Mouse (Mus musculus) thymus, adult 18-20 months (tissue): ENCODE measurements around the gene Capn5.

Source experiments
- DNase-seq, 2 experiments: peaks; one replicate each; pipeline ENCODE4 v3.0.0; 2022; ENCODE audit warnings: mixed read lengths in 2 of 2

The Capn5 gene

DNA sequence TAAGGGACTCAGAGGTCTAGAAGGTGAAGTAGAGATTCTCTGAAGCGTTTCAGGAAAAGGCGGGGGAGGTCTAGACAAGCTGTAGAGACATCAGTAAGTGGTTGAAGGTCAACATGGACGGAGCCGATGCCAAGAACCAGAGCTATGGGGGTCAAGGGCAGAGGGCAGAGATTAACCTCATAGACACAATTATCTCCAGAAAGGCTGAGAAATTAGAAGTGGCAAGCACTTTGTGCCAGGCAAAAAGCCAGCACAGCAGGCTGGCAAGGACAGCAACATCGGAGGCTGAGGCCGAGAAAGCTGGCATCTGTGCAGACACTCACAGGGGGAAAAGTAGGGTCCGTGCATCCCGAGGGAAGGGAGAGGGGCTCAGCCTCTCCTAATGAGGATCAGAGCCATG lies 30.3 kb downstream of the Capn5 start:
- DNase-seq, result no peak

- no peak for DNase-seq
Observed at GRCm38 (mm10) chr7:98146447-98146845, 31.6 kb downstream of the Capn5 start.

GRCm38 (mm10) chr7:98145842-98146446 lies 32.1 kb downstream of the Capn5 start:
- DNase-seq, result no peak

DNA sequence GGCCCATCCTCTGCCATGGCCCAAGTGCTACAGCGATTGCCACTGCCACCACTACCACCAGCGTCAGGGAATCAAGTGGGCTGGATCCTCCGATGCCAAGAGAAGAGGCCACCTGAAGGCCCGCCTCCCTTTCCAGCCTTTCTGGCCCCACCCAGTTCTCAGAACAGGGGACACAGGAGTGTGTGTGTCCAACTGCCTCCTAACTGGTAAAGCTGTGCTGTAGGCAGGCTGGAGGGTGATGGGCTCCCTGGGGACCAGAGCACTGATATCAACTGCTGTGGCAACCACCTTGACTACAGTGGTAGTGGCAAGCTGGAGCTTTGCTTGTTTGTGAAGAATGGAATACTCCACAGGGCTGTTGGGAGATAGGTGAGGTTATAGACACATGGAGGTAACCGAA lies 32.7 kb downstream of the Capn5 start, which contains the start of gene Omp:
Gene Omp (minus strand): TSS at position 101 of the 400 bp plus-strand sequence.
- DNase-seq, result no peak

- no peak for DNase-seq
Observed at GRCm38 (mm10) chr7:98142648-98143047, 35.4 kb downstream of the Capn5 start.

- no peak for DNase-seq
Observed at GRCm38 (mm10) chr7:98142247-98142646, 35.8 kb downstream of the Capn5 start.

DNA sequence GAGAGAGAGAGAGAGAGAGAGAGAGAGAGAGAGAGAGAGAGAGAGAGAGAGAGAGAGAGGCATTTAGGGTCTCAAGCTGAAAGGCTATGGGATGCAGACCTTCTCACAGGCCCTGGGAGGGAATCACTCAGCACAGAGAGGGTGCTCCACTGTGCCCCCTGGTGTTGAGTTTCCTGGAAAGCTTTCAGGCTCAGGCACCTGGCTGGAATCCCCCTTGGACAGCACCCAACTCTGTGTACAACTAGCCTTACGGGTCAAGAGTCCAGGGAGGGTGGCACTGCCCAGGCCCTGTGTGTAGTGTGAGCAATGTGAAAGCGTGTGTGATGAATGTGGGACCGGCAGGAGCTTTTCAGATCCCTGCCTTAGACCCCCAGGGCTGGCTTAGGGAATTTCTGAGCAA lies 36.9 kb downstream of the Capn5 start:
- DNase-seq, result no peak

- no peak for DNase-seq
Observed at GRCm38 (mm10) chr7:98140597-98140996, 37.5 kb downstream of the Capn5 start.

DNA sequence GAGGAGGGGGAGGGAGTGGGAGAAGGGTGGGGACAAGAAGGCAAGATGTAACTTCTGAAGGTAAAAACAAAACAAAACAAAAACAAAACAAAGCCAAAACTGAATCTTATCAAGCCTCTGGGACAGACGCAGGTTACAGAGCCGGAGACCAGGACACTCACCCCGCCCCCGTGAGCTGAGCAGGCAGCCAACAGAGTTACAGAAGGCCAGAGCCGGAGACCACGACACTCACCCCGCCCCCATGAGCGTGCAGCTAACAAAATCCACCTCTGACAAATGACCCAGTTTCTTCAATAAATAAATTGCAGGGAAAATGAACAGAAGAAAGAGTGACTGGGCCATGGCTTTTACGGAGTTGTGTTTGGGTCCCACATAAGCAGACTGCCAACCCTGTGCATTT lies 38.9 kb downstream of the Capn5 start:
- no peak for DNase-seq

- no peak for DNase-seq
Observed at GRCm38 (mm10) chr7:98137995-98138394, 40.1 kb downstream of the Capn5 start.

DNA sequence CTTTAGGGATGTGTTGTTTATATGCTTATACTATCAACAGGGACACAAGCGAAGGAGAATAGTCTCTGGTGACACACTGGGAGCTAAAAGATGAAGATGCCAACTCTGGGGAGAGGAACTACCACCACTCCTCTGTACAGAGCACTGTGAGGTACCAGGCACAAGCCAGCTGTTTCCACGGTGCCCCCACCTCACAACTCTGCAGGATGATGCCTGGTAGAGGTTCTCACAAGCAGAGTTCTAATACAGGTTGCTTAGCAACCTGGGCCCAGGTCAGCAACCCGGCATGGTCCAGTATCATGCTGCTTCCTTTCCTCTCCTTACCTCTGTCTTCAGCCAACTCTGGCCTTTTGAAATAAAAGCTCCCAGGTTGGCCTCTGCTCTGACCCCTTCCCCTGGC lies 40.5 kb downstream of the Capn5 start:
- DNase-seq, result no peak

DNA sequence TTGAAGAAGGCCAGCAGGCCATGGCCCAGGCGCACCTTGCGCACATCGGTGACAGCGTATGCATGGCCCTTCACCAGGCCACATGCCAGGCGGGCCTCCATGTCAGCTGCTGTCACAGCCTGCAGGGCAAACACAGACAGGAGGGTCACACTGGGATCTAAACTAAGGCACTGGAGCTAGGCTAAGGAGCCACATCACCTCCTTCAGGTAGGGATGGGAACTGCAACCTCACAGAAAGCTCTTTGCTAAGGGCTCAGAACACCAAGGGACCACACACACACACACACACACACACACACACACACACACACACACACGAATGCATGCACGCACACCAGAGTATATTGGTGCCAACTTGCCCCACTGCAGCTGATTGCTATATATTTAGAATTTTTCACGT lies 46.3 kb downstream of the Capn5 start:
- DNase-seq, result no peak

DNA sequence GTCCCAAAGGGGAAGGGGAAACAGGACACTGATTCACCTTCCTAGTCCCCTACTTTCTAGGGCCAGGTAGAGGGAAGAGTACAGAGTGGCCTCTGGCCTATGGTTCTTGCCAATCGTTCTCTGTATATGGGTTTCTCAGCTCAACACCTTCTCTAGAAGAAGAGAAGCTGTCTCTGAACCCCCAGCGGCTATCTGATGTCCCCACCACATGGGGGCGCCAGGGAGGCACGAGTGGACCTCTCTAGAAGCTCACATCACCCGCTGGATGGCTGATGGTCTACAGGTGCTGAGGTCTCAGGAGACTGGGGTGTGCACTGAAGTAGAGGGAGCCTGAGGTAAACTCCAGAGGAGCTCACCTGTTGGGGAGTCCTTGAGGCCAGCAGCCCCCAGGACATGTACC lies 52.6 kb downstream of the Capn5 start:
- no peak for DNase-seq

DNA sequence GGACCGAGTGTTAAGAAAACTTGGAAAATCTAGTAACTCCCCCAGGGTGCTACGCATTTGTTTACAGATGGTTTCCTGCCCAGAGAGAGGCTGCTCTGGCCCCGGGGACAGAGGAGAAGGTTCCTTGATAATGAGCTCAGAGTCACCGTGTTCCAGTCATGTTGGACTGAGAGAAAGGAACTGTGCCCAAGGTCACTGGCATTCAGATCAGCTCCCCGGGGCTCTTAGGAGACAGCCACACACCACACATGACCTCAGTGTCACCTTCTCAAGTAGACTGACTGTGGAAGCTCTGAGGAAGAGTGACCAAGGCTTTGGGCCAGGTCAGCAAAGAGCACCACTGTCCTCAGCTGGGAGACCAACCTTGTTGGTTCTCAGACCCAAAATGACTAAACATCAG lies 53.4 kb downstream of the Capn5 start:
- no peak for DNase-seq

DNA sequence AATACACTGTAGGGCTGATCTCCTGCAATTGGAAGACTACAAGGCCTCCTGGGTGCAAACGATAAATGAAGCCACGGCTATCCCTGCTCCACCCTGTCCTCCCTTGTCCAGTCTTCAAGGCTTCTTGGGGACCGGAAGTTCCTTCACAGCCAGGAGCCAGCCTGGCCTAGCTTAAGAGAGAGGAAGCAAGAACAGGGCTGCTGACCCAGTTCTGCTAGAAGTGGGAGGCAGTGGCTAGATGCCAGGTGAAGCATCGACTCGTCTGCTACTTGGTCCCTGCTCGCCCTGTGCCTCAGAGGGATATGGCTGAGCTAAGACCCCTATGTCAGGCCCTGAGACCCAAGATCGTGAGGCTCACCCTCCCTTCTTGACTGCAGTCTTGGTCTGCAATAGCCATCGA lies 56.4 kb downstream of the Capn5 start:
- DNase-seq, result no peak

- DNase-seq, result no peak
Observed at GRCm38 (mm10) chr7:98121241-98121640, 56.8 kb downstream of the Capn5 start.

DNA sequence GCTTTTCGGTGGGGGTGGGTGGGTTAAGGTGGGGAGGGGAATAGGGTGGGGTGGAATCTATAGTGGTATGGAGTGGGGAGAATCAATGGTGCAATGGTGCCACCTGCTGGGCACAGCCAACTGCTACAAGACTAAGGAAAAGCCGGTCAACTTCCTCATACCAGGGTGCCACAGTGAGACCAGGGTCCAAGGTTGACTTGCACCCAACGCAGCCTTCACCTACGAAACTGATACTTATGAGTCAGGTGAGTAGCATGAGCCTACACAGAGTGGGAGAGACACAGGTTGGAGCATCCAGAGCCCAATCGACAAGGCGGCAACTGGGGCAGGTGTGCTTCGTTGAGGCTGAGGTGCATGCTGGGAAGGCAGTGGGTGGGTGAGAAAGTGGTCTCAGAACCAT lies 57.7 kb downstream of the Capn5 start:
- DNase-seq, result peak; percentile 32 to 55

DNA sequence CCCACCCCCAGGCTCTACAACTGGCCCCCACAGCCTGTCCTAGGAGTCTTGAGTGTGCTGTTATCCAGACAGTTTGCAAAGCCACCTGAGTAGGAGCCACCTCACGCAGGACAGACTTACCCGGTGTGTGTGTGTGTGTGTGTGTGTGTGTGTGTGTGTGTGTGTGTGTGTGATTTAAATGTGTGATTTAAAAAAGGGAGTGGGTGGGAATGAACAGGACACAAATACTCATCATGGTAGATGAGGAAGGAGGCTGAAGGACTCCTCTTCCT lies 58.2 kb downstream of the Capn5 start:
- DNase-seq, result no peak

DNA sequence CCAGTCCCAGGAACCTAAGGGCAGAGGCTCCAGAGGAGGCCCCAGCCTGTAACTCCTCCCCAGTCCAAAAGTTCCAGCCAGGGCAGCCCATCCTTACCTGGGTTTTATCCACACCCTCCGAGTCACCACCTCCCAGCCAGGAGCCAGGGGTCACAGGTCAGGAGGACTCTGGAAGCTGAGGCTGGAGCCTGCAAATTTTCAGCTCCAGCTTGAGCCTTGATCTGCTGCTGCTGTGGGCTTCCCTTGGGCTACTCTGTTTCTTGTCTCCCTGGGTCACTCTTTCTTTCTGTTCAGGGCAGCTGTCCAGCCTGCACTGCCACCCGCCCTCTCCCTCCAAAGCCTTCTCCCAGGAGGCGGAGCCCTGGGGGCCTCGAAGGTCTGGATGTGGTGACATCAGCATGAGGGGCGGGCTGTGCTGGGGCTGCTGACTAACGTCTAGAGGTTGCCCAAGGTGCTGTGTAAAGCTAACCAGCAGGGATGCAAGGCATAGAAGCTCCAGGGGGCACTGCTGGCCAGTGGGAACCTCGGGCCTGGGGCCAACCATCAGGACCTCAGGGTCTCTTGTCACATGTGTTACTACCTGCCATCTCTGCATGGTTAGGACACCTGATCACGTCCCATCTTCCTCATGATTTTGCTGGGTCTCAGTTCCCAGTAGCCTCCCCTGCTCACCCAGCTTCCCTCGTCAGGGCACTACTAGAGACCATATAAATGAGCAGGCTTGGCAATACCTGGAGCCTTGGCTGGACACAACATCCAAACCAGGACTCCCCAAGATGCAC lies 58.7 kb downstream of the Capn5 start, which contains the start of gene Myo7a:
Gene Myo7a (minus strand): TSS at position 346 of the 782 bp plus-strand sequence.
- no peak for DNase-seq

- DNase-seq, result no peak
Observed at GRCm38 (mm10) chr7:98117012-98117660, 60.9 kb downstream of the Capn5 start.

DNA sequence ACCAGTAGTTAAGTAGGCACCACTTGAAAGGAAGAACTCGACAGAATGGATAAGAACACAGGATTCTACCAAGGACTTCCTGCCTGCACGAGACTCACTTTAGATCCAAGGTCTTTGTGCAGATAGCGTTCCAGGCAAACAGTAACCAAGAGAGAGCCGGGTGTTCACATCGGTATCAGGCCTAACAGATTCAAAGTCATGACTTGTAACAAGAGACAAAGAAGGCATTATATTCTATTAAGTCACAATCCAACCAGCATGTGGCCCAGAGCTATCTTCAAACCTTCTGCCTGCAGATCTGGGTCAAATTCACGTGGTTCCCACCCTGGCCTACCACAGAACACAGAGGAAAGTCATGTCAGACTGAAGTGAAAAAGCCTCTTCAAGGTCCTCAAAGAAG lies 63.4 kb downstream of the Capn5 start:
- DNase-seq, result no peak

- DNase-seq, result no peak
Observed at GRCm38 (mm10) chr7:98111233-98111632, 66.8 kb downstream of the Capn5 start.

- no peak for DNase-seq
Observed at GRCm38 (mm10) chr7:98109771-98110170, 68.3 kb downstream of the Capn5 start.
